Mouse (Mus musculus): ENCODE data around the gene Ctnna2.
A peak's percentile ranks its signal among the peaks of the same experiment; 100 is the strongest.

Gene Ctnna2

GRCm38 (mm10) chr6:77817116-77817515, 162.4 kb downstream of the Ctnna2 start:
- no peak for DNase-seq (ENCODE audit: low spot score)

GRCm38 (mm10) chr6:77811041-77811440, 168.5 kb downstream of the Ctnna2 start:
- DNase-seq (ENCODE audit: low spot score), result peak; percentile 15

GRCm38 (mm10) chr6:77802604-77803003, 176.9 kb downstream of the Ctnna2 start:
- no peak for DNase-seq (ENCODE audit: low spot score)

- no peak for DNase-seq (ENCODE audit: low spot score)
These were observed 196.2 kb downstream of the Ctnna2 start for GRCm38 (mm10) chr6:77783342-77783741.

GRCm38 (mm10) chr6:77768357-77769103, 211.0 kb downstream of the Ctnna2 start:
- no peak for DNase-seq (ENCODE audit: low spot score)

- DNase-seq (ENCODE audit: low spot score), result no peak
These were observed 221.3 kb downstream of the Ctnna2 start for GRCm38 (mm10) chr6:77758164-77758563.

- DNase-seq (ENCODE audit: low spot score), result no peak
These were observed 234.1 kb downstream of the Ctnna2 start for GRCm38 (mm10) chr6:77745426-77745825.

- peak; percentile 26 for DNase-seq (ENCODE audit: low spot score)
These were observed 235.8 kb downstream of the Ctnna2 start for GRCm38 (mm10) chr6:77743651-77744050.

GRCm38 (mm10) chr6:77742988-77743387, 236.5 kb downstream of the Ctnna2 start:
- DNase-seq (ENCODE audit: low spot score), result peak; percentile 43

GRCm38 (mm10) chr6:77738640-77739039, 240.9 kb downstream of the Ctnna2 start:
- no peak for DNase-seq (ENCODE audit: low spot score)

GRCm38 (mm10) chr6:77724952-77725299, 254.6 kb downstream of the Ctnna2 start:
- no peak for DNase-seq (ENCODE audit: low spot score)

GRCm38 (mm10) chr6:77724042-77724951, 255.2 kb downstream of the Ctnna2 start:
- no peak for DNase-seq (ENCODE audit: low spot score)

GRCm38 (mm10) chr6:77694093-77694492, 285.4 kb downstream of the Ctnna2 start:
- DNase-seq (ENCODE audit: low spot score), result no peak

GRCm38 (mm10) chr6:77687173-77687572, 292.3 kb downstream of the Ctnna2 start:
- DNase-seq (ENCODE audit: low spot score), result no peak

- peak; percentile 78 for DNase-seq (ENCODE audit: low spot score)
These were observed 329.4 kb downstream of the Ctnna2 start for GRCm38 (mm10) chr6:77650127-77650526.

GRCm38 (mm10) chr6:77644591-77644990, 334.9 kb downstream of the Ctnna2 start:
- no peak for DNase-seq (ENCODE audit: low spot score)

GRCm38 (mm10) chr6:77638784-77639183, 340.7 kb downstream of the Ctnna2 start:
- DNase-seq (ENCODE audit: low spot score), result no peak

- peak; percentile 74 for DNase-seq (ENCODE audit: low spot score)
These were observed 345.5 kb downstream of the Ctnna2 start for GRCm38 (mm10) chr6:77633997-77634396.

GRCm38 (mm10) chr6:77628573-77629192, 350.8 kb downstream of the Ctnna2 start:
- peak; percentile 66 for DNase-seq (ENCODE audit: low spot score)

- DNase-seq (ENCODE audit: low spot score), result no peak
These were observed 374.7 kb downstream of the Ctnna2 start for GRCm38 (mm10) chr6:77604642-77605392.

GRCm38 (mm10) chr6:77603914-77604313, 375.6 kb downstream of the Ctnna2 start:
- DNase-seq (ENCODE audit: low spot score), result no peak

GRCm38 (mm10) chr6:77599244-77599643, 380.3 kb downstream of the Ctnna2 start:
- peak; percentile 41 for DNase-seq (ENCODE audit: low spot score)

Data from embryo, embryonic 10.5 days (tissue).